ENCODE assay signal across 21 mouse cellular contexts in genomic region chr6:134796297-134796696, GRCm38 (mm10). TPM values are rescaled to one million over a fixed set of nuclear protein-coding genes. Genes with fewer than 3 reads are reported as not detected.
DNase-seq lines count a peak whose midpoint lies in the region; ATAC-seq and TF ChIP-seq lines count a peak whose summit lies in the region.
"Had no signal": no experiment of that assay in that cellular context is flagged by ENCODE, and none has a peak within 500 bp of the region (broad histone marks: within the 10 kb centered on the region; RNA-seq: fewer than 3 reads in every experiment).

No protein-coding gene starts in this region.

- no peaks in the 10 kb centered on the region for H3K27me3 ChIP-seq in liver, adult 2 months (ENCODE audit: control insufficient read depth, insufficient read depth, low read length)
- H3K27me3 ChIP-seq in liver, embryonic 11.5 days (replicated peaks; ENCODE audit: control insufficient read depth, insufficient read depth, low read length), result no peaks in the 10 kb centered on the region
- H3K27me3 ChIP-seq: limb, embryonic 15.5 days had no signal

- H3K79me2 ChIP-seq in liver, adult 2 months (ENCODE audit: control insufficient read depth, insufficient read depth, low read length), result no peaks in the 10 kb centered on the region; the same call in 1 of the 2 replicates

- no peak overlapping the region for H3K27ac ChIP-seq in liver, adult 2 months (replicated peaks; ENCODE audit: insufficient read depth, low read depth, low read length)
- no peak overlapping the region for H3K27ac ChIP-seq in liver, embryonic 11.5 days (ENCODE audit: low read depth, low read length)
- H3K27ac ChIP-seq: forebrain, embryonic 12.5 days; heart, embryonic 10.5 days; limb, embryonic 15.5 days; stomach, postnatal 0 days had no signal

- no peak overlapping the region for H3K4me2 ChIP-seq in liver, embryonic 11.5 days
- H3K4me2 ChIP-seq: forebrain, embryonic 12.5 days; limb, embryonic 15.5 days had no signal

- H3K36me3 ChIP-seq in liver, adult 2 months (ENCODE audit: control insufficient read depth, insufficient read depth, low read length), result no peaks in the 10 kb centered on the region
- H3K36me3 ChIP-seq in liver, embryonic 11.5 days (ENCODE audit: control insufficient read depth, insufficient read depth, low read length), result no peaks in the 10 kb centered on the region
- H3K36me3 ChIP-seq: forebrain, embryonic 12.5 days; heart, embryonic 10.5 days; limb, embryonic 15.5 days had no signal

- no peak overlapping the region for H3K9ac ChIP-seq in liver, adult 2 months (ENCODE audit: low read depth, low read length)
- no peak overlapping the region for H3K9ac ChIP-seq in liver, embryonic 11.5 days (ENCODE audit: low read depth, low read length)
- H3K9ac ChIP-seq: forebrain, embryonic 12.5 days; limb, embryonic 15.5 days had no signal

- intact Hi-C loops in left cerebral cortex, postnatal 10 days (cut with DNase I), result loop anchor here (2.0 kb wide), 1 partner anchor 141 kb away; no protein-coding TSS in a partner anchor

- no peaks in the 10 kb centered on the region for H3K9me3 ChIP-seq in liver, embryonic 11.5 days (ENCODE audit: control insufficient read depth, low read length)
- H3K9me3 ChIP-seq: forebrain, embryonic 12.5 days; heart, embryonic 10.5 days; limb, embryonic 15.5 days had no signal

- H3K4me1 ChIP-seq in liver, adult 2 months (ENCODE audit: control insufficient read depth, insufficient read depth, low read length), result peaks cover 6% of the 10 kb centered on the region; the same call in 1 of the 2 replicates
- H3K4me1 ChIP-seq in liver, embryonic 11.5 days (replicated peaks; ENCODE audit: control insufficient read depth, insufficient read depth, low read length), result 0 out of 2 replicates have a peak, but pooled peaks cover 3% of the 10 kb centered on the region

- no peak for TF ChIP-seq POLR2A in liver, adult 2 months (IDR thresholded peaks at IDR 0.05; ENCODE audit: extremely low read depth, insufficient read depth, low read length)

- DNase-seq in liver, adult 2 months (ENCODE audit: extremely low read depth, low read depth, low spot score), result peak; percentile 33
- no peak for DNase-seq in liver, embryonic 11.5 days (ENCODE audit: low spot score)
- peak; percentile 16 to 35 for DNase-seq in B cell, adult 2 months
- DNase-seq in ovary, adult 18-20 months (ENCODE audit: low spot score), result no peak
- DNase-seq in left cerebral cortex, postnatal 10 days (ENCODE audit: extremely low spot score in 1 of 2, low spot score in 2 of 2), result no peak
- DNase-seq: cerebellum, adult 11 months; cerebellum, postnatal 14 days; gastrocnemius, postnatal 14 days; heart, postnatal 14 days; kidney, adult 8-10 months; kidney, postnatal 36 days; midbrain, embryonic 14.5 days; spleen, adult 18-20 months; thymus, postnatal 25 days had no signal

- ATAC-seq in liver, embryonic 11.5 days (replicated peaks; ENCODE audit: low FRiP score), result no peak
- ATAC-seq in hematopoietic stem cell, adult 5-6 weeks (replicated peaks in 1 of 2; ENCODE audit: insufficient read depth in 1 of 2, low FRiP score in 2 of 2, low TSS enrichment in 1 of 2, low read depth in 1 of 2, poor library complexity in 2 of 2, severe bottlenecking in 2 of 2), result peak; percentile 80 to 83
- ATAC-seq in monocyte, adult 5-6 weeks (replicated peaks; ENCODE audit: insufficient number of reproducible peaks, low FRiP score, low TSS enrichment, poor library complexity, severe bottlenecking), result peak; percentile 72
- ATAC-seq: hindbrain, embryonic 16.5 days had no signal

- H3K4me3 ChIP-seq in liver, adult 2 months (ENCODE audit: insufficient read depth, low read depth, low read length), result no peak overlapping the region
- no peak overlapping the region for H3K4me3 ChIP-seq in liver, embryonic 11.5 days (ENCODE audit: low read depth, low read length)
- H3K4me3 ChIP-seq: forebrain, embryonic 12.5 days; heart, embryonic 10.5 days; limb, embryonic 15.5 days had no signal

- no peak for TF ChIP-seq CTCF in liver, adult 2 months (IDR thresholded peaks at IDR 0.05; ENCODE audit: low read depth, low read length)

- 86% methylated on average over 10 of the region's 10 CpGs for WGBS in liver, adult 2 months
- WGBS in liver, embryonic 11.5 days, result 71% methylated on average over 10 of the region's 10 CpGs

RNA-seq across cellular contexts. Expression of gene Dusp16, which starts 3.9 kb away (rescaled TPM):
- 19.7 and 21.1 TPM in 2 replicates for total RNA-seq in liver, adult 2 months (2014; rRNA removed)
- 17.4 and 20.0 TPM in 2 replicates for polyA plus RNA-seq in liver, adult 2 months (2012; rRNA removed)
- polyA plus RNA-seq in liver, embryonic 11.5 days (2014; fragmentation: Nextera tagmentation; extraction: Ambion mirVana), result 7.9 and 10.1 TPM in 2 replicates
- 7.8 and 18.8 TPM in 2 replicates for total RNA-seq in hematopoietic stem cell, adult 5-6 weeks (2017)
- 234 to 312 TPM (median 310 TPM) in 3 replicates for total RNA-seq in monocyte, adult 5-6 weeks (2017)
- total RNA-seq in left cerebral cortex, postnatal 10 days (2021), result 1 to 10 TPM; 5.6 to 6.6 TPM

RNA-seq across cellular contexts. Expression of gene Crebl2, which starts 33.7 kb away (rescaled TPM):
- total RNA-seq in liver, adult 2 months (2014; rRNA removed), result 48.5 and 49.5 TPM in 2 replicates
- polyA plus RNA-seq in liver, adult 2 months (2012; rRNA removed), result 20.9 and 23.2 TPM in 2 replicates
- polyA plus RNA-seq in liver, embryonic 11.5 days (2014; fragmentation: Nextera tagmentation; extraction: Ambion mirVana), result 1.3 and 1.5 TPM in 2 replicates
- total RNA-seq in hematopoietic stem cell, adult 5-6 weeks (2017), result 12.0 and 15.4 TPM in 2 replicates
- 25.9 to 36.8 TPM (median 29.9 TPM) in 3 replicates for total RNA-seq in monocyte, adult 5-6 weeks (2017)
- total RNA-seq in left cerebral cortex, postnatal 10 days (2021), result 1 to 10 TPM; 8.6 to 9.5 TPM

Comparison
In these comparisons a context has a peak if more than half of its experiments do, and no peak if none do; other contexts are left out.
1. DNase-seq: peak in liver, adult 2 months (single experiment) and B cell, adult 2 months (2 of 2); none in liver, embryonic 11.5 days (single experiment), ovary, adult 18-20 months (single experiment) and left cerebral cortex, postnatal 10 days (0 of 2).
2. RNA of gene Dusp16, which starts 3.9 kb away (total RNA-seq): 234 to 312 TPM in monocyte, adult 5-6 weeks; 19.7 to 21.1 TPM in liver, adult 2 months, 7.8 to 18.8 TPM in hematopoietic stem cell, adult 5-6 weeks and 5.6 to 6.6 TPM in left cerebral cortex, postnatal 10 days; every median in the first group is over 10 times any median in the second.